Mouse (Mus musculus): ENCODE measurements around the gene Ccl8. TPM values are rescaled to one million over a fixed set of nuclear protein-coding genes. Genes with fewer than 3 reads are reported as not detected.

The Ccl8 gene
- polyA plus RNA-seq, 1 experiment = not detected

DNA sequence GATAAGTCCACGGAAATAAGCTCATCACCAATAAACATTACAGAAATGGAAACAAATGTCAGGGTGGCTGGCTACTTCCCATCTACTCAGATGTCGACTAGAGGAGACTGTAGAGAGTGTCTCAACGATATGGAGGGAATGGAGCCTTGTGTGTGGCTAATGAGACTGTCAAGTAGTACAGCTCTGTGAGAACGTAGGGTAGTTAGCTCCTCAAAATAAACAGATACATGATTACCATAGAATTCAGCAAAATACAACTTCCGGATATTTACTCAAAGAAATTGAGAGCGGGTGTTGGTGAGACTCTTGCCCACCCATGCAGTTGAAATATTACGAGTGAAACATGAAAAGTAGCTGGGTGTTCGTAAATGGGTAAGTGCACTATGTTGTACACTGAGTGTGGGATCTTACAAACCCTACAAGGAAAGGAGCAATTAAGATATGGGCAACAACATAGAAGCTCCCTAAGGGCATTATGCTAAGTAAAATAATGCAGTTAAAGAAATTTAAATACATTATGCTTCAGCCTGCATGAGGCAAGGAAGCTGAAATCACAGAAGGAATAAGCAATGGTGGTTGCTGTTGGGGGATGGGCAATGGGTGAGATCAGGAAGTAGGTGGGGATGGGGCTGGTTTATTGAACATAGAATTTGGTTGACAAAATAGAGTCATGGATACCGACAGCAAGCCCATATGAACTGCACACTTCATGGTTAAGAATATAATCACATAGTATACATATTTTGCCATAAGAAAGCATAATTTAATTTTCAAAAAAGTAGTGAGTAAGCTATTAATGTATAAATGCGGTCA is 15.3 kb upstream of the Ccl8 start:
- Histone ChIP-seq H3K27me3 (replicated peaks) (no peaks in the 10 kb centered on the region), H3K36me3 (replicated peaks; ENCODE audit: low read length) (no peaks in the 10 kb centered on the region), H3K4me3 (replicated peaks) (no peak overlapping the region), H3K4me1 (peaks cover 3% of the 10 kb centered on the region; the same call in 1 of the 2 replicates), H3K9me3 (no peaks in the 10 kb centered on the region)
- no peak for TF ChIP-seq FLI1 (IDR thresholded peaks at IDR 0.05; ENCODE audit: low read length)
- TF ChIP-seq GATA1 (IDR thresholded peaks at IDR 0.05; ENCODE audit: borderline replicate concordance, low read length) = no peak

DNA sequence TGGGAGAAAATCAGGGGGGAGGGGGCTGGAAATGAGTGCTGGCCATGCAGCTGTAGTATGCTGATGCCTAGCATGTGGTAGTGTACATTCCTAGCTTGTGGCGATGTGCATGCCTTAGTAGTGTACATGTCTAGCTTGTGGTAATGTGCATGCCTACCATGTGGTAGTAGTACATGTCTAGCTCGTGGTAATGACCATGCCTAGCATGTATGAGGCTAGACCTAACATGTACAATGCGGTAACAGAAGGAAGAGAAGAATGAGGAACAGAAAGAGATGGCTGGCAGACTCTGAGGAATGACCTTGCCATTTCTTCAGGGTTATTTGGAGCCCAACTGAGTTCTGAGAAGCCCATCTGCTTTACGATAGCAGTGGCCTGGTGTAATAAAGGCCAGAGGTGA is 13.9 kb upstream of the Ccl8 start:
- Histone ChIP-seq H3K27me3 (replicated peaks) (no peaks in the 10 kb centered on the region), H3K4me1 (peaks cover 3% of the 10 kb centered on the region; the same call in 1 of the 2 replicates), H3K9me3 (peaks cover 6% of the 10 kb centered on the region), H3K36me3 (replicated peaks; ENCODE audit: low read length) (no peaks in the 10 kb centered on the region), H3K4me3 (replicated peaks) (peak overlapping the region; percentile 76)
- no peak for TF ChIP-seq FLI1 (IDR thresholded peaks at IDR 0.05; ENCODE audit: low read length)
- TF ChIP-seq GATA1 (IDR thresholded peaks at IDR 0.05; ENCODE audit: borderline replicate concordance, low read length) = no peak

DNA sequence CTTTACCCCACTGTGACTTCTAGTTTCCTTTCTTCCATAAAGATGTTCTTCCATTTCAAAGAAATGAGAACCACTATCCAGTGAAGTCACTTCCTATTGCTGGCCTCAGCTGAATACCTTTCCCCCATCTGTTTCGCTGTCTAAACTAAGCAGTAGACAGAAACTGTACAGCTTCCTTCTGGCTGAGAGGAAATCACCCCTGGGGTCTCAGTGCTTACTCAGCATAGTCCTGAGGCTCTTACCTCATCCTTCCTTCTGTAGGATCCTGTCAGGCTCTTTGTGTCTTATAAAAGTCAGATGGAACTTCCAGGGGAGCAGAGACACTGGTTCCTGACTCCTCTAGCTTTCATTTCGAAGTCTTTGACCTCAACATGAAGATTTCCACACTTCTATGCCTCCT is 13.5 kb upstream of the Ccl8 start, which contains the start of gene Ccl12:
Gene Ccl12 (plus strand): TSS at position 317 of the 400 bp plus-strand sequence.
- Histone ChIP-seq H3K9me3 (peaks cover 6% of the 10 kb centered on the region), H3K36me3 (replicated peaks; ENCODE audit: low read length) (no peaks in the 10 kb centered on the region), H3K4me1 (peaks cover 3% of the 10 kb centered on the region; the same call in 1 of the 2 replicates), H3K27me3 (replicated peaks) (no peaks in the 10 kb centered on the region), H3K4me3 (replicated peaks) (peak within 1 kb of the TSS; percentile 76)
- TF ChIP-seq FLI1 (IDR thresholded peaks at IDR 0.05; ENCODE audit: low read length) (no peak), GATA1 (IDR thresholded peaks at IDR 0.05; ENCODE audit: borderline replicate concordance, low read length) (no peak)

DNA sequence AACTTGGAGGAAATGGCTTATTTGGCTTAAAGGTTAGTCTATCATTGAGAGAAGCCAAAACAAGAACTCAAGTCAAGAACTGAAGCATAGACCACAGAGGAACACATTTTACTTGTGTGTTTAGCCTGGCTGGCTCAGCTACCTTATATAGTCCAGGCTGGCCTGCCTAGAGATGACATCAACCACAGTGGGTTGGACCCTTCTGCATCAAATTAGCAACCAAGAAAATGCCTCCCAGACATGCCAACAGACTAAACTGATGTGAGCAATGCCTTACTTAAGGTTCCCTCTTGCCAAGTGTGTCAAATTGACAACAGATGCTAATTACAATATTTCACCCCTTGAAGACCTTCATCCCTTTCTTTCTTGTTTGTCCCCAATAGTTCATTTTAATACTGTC is 5.4 kb upstream of the Ccl8 start:
- Histone ChIP-seq H3K4me1 (no peaks in the 10 kb centered on the region), H3K36me3 (replicated peaks; ENCODE audit: low read length) (no peaks in the 10 kb centered on the region), H3K9me3 (peaks cover 6% of the 10 kb centered on the region), H3K27me3 (replicated peaks) (no peaks in the 10 kb centered on the region), H3K4me3 (replicated peaks) (no peak overlapping the region)
- TF ChIP-seq GATA1 (IDR thresholded peaks at IDR 0.05; ENCODE audit: borderline replicate concordance, low read length) = no peak
- no peak for TF ChIP-seq FLI1 (IDR thresholded peaks at IDR 0.05; ENCODE audit: low read length)

DNA sequence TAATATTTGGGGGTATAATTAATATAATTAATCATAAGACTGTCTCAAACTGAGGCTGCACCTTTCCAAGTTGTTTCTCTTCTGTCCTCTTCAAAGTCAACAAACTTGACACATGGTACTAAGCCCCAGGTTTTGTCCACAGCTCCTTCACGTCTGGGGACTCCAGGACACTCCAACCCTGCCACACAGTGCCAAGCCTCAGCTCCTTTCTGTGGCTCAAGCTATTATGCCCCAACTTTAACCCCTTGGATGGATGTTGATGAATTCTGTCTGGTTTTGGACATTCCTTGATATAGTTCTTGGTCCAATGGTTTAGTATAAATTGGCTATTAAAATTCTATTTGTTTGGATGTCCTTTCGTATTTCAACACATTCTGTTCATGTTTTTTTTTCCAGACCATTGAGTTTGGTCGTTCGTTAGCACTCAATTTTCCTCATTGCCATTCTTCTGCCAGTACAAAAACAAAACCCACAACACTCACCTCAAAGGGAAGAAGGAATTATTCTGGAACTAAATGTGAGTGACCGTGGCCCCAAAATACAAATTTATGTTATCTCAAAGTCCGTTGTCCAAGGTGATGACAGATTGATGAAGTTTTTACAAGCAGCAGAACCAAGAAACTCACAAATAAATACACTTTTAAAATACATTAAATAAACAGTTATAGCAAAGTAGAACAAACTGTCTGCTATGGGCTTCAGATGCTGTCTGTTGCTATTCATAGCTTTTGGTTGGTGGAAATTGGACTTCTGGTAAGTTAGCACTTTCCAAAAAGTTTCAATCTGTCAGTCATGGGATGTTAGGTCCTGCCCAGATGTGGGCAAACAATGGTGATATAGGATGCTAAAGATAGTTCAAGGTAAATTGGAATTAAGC is 4.4 kb upstream of the Ccl8 start:
- no peaks in the 10 kb centered on the region for H3K4me1 ChIP-seq
- no peaks in the 10 kb centered on the region for H3K27me3 ChIP-seq (replicated peaks)
- H3K9me3 ChIP-seq = peaks cover 3% of the 10 kb centered on the region
- TF ChIP-seq GATA1 (IDR thresholded peaks at IDR 0.05; ENCODE audit: borderline replicate concordance, low read length) (no peak), FLI1 (IDR thresholded peaks at IDR 0.05; ENCODE audit: low read length) (no peak)
- no peaks in the 10 kb centered on the region for H3K36me3 ChIP-seq (replicated peaks; ENCODE audit: low read length)
- H3K4me3 ChIP-seq (replicated peaks) = no peak overlapping the region

DNA sequence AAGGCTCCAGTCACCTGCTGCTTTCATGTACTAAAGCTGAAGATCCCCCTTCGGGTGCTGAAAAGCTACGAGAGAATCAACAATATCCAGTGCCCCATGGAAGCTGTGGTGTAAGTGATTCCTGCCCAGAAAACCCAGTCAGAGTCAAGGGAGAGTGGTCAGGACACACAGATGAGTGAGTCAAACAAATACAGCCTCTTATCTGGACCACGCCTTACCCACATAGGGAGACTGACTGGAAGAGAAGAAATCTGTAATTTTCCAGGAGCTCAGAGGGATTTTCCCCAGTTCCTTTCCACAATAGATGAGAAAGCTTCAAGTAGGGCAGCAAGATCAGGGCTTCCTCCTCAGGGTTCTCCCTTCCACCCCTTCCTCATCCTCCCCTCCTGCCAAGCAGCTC is 1.1 kb downstream of the Ccl8 start:
- Histone ChIP-seq H3K4me1 (no peaks in the 10 kb centered on the region), H3K9me3 (no peaks in the 10 kb centered on the region), H3K4me3 (replicated peaks) (no peak overlapping the region), H3K36me3 (replicated peaks; ENCODE audit: low read length) (no peaks in the 10 kb centered on the region), H3K27me3 (replicated peaks) (no peaks in the 10 kb centered on the region)
- no peak for TF ChIP-seq GATA1 (IDR thresholded peaks at IDR 0.05; ENCODE audit: borderline replicate concordance, low read length)

DNA sequence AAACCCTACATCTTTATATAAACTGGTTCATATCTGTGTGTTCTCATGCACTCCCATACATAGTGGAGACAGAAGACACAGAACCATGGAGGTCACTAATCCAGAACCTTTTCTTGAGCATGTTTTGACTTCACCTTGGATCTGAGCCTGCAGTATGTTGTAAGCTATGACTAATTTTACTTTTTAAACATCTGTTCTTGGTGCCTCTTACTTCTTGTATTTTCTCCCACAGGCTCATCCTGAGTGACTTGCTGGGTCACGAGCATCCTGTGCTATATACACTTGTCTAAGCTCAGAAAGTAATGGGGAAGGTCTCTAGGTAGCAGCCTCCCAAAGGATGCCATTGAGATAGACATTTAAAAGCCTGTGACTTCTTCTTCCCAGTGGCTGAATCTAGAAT is 18.0 kb downstream of the Ccl8 start:
- TF ChIP-seq GATA1 (IDR thresholded peaks at IDR 0.05; ENCODE audit: borderline replicate concordance, low read length) (no peak), FLI1 (IDR thresholded peaks at IDR 0.05; ENCODE audit: low read length) (no peak)
- Histone ChIP-seq H3K4me1 (no peaks in the 10 kb centered on the region), H3K9me3 (no peaks in the 10 kb centered on the region), H3K36me3 (replicated peaks; ENCODE audit: low read length) (no peaks in the 10 kb centered on the region), H3K4me3 (replicated peaks) (no peak overlapping the region), H3K27me3 (replicated peaks) (peaks cover 2% of the 10 kb centered on the region)

DNA sequence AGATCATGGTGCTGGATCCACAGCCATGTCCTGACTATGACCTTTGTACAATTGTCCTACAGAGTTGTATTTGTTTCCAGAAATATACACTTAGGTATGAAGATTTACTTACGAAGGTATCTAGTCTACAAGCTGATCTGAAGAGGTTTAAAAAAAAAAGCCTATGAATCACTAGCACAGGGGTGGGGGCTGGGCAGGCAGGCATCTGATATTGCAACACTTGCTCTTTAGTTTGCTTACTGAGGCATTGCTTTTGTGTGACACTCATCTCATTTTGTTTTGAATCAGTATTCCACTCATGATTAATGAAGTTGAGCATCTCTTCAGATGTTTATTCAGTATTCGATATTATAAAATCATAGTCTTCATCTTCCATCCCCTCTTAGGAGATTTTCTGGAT is 21.2 kb downstream of the Ccl8 start:
- no peaks in the 10 kb centered on the region for H3K36me3 ChIP-seq (replicated peaks; ENCODE audit: low read length)
- H3K27me3 ChIP-seq (replicated peaks) = peaks cover 2% of the 10 kb centered on the region
- no peak for TF ChIP-seq GATA1 (IDR thresholded peaks at IDR 0.05; ENCODE audit: borderline replicate concordance, low read length)
- TF ChIP-seq FLI1 (IDR thresholded peaks at IDR 0.05; ENCODE audit: low read length) = no peak
- H3K9me3 ChIP-seq = no peaks in the 10 kb centered on the region
- no peak overlapping the region for H3K4me3 ChIP-seq (replicated peaks)
- no peaks in the 10 kb centered on the region for H3K4me1 ChIP-seq

DNA sequence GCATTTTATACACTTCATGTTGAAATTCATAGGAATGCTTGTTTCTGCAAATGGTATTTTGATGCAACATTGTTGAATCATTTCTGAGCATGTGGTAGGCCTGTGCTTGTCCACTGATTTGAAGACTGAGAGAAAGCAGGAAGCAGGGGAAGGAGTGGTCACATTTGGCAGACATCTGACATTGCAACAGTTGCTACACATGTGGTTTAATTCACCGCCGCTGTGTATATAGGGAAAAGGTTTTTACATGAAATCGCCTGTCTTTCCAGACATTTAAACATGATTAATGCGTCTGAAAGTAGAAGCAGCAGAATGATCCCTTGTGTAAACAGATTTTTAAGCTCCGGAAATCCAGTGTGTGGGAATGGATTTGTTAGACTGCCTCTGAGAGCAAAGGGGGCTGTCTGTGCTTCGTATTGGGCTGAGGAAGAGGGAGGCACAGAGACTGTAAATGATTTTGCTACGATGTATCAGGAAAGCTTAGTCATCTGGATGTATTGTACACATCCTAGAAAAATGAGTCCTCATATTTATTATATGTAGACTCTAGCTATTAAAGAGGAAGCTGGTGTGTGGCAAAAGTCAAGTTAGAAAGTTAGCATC is 24.6 kb downstream of the Ccl8 start:
- no peak overlapping the region for H3K4me3 ChIP-seq (replicated peaks)

More for the DNA sequence above, 24.6 kb downstream of the Ccl8 start:
- H3K4me1 ChIP-seq = no peaks in the 10 kb centered on the region
- no peaks in the 10 kb centered on the region for H3K9me3 ChIP-seq
- H3K36me3 ChIP-seq (replicated peaks; ENCODE audit: low read length) = no peaks in the 10 kb centered on the region
- no peak for TF ChIP-seq GATA1 (IDR thresholded peaks at IDR 0.05; ENCODE audit: borderline replicate concordance, low read length)
- TF ChIP-seq FLI1 (IDR thresholded peaks at IDR 0.05; ENCODE audit: low read length) = no peak
- H3K27me3 ChIP-seq (replicated peaks) = peaks cover 2% of the 10 kb centered on the region
